Mouse (Mus musculus) right cerebral cortex, adult 18-20 months (tissue): ENCODE data around the gene Scnn1a.

Experiments
- DNase-seq: peaks from one replicate; pipeline ENCODE4 v3.0.0; 2022; ENCODE audit warnings: mixed read lengths

The Scnn1a gene

DNA sequence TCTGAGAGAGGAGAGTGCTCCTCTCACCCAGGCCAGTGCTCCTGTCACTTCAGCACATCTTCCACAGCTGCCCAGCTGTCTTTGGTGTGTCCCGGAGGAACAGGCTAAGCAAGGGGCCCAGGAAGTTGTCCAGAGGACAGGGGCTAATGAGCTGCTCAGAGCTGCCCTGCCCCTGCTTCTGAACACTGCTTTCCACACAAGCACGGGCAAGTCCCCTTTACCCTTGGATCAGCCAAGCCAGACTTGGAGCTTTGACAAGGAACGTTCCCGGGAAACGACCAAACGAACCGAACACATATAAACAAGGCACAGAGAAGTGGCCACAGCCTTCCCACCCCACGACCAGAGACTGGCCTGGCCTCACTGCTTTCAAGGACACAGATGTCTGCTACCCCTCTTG, 23.6 kb downstream of the Scnn1a start:
- no peak for DNase-seq

DNA sequence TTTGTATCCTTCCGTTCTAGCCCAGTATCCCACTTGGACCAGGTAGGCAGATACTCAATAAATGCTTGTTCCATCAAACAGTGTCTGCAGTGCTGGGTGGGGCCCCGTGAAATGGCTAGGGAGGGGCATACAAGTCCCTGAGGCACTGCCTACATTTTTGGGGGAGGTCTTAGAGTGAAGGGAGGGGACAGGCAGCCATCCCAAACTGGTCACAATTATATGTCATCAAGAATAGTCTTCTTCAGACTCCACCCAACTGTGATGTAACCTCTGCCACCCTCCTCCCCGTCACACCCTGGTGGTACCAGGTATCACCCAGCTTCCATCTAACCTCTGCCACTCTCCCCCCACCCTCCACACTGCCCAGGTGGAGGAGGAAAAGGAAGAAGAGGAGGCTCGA, 24.4 kb downstream of the Scnn1a start:
- no peak for DNase-seq

DNA sequence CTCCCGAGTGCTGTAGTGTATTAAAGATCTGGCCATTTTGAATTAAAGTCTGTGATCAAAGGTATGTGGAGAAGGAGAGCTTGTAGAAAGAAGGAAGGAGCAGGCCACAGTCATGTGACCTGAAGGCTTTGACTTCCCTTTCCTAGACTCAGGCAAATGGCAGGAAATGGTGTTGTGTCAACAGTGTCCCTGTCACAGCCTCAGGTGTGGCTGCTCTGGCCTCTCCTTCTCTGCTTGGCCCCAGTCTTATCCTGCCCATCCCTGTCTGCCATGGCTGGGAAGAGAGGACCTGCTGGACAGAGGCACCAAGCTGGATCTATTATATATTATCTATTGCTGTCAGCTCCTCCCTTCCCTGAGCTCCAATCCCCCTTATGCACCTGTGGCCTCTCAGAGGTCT, 25.2 kb downstream of the Scnn1a start:
- no peak for DNase-seq

DNA sequence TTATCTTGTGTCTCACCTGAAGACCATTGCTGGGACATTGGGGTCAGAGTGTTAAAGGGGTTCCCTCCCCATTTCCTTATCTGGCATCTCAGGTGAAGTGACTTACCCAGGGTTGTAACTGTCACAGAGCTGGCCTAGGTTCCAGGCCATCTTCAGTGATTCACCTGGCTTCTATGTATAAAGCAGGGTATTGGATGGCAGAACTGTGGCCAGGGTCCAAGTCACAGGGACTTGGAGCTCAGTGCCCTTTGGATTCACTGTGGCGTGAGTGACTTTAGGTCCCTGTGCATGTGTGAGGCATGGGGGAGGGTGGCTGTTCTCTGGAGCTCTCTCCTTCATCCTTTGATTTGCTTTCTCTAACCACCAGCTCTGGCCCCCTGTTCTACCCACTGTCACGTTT, 25.6 kb downstream of the Scnn1a start:
- DNase-seq: no peak

DNA sequence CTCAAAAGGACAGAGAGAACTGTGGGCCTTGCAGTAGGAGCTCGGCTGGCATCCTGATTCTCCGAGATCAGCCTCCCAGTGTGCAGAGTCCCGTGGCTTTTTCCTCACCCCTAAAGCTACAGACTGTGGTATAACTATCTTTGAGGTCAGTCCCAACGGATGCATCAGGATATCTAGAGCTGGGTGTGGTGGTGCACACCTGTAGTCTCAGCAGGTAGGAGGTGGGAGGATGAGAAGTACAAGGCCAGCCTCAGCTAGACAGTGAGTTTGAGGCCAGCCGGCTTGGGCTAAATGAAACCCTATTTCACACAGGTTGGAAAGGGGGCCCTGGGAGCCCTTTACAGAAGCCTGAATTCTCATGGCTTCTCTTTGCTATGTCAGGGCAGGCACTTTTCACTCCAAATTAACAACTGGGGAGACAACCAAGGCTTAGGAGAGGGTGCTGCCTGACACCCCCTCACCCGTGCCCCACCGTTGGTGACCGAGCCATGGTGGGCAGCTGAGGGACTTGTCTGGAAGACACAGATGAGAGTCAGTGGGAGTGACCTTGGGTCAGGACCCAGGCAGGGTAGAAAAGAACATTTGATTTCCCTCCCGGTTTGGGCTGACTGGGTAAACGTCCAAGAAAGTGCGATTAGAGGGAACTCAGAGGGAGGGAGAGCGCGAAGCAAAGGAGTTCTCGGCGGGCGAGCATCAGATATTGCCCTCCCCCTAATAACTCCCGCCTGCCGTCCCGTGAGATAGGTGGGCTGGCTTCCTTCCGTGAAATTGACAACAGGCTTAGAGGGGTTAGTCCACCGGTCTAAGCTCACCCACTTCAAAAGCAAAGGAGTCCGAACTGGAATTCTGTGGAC, 28.5 kb downstream of the Scnn1a start, which contains the start of gene Tnfrsf1a:
Gene Tnfrsf1a, plus strand, starts transcription at position 642 of the 854 bp plus-strand sequence.
- no peak for DNase-seq

DNA sequence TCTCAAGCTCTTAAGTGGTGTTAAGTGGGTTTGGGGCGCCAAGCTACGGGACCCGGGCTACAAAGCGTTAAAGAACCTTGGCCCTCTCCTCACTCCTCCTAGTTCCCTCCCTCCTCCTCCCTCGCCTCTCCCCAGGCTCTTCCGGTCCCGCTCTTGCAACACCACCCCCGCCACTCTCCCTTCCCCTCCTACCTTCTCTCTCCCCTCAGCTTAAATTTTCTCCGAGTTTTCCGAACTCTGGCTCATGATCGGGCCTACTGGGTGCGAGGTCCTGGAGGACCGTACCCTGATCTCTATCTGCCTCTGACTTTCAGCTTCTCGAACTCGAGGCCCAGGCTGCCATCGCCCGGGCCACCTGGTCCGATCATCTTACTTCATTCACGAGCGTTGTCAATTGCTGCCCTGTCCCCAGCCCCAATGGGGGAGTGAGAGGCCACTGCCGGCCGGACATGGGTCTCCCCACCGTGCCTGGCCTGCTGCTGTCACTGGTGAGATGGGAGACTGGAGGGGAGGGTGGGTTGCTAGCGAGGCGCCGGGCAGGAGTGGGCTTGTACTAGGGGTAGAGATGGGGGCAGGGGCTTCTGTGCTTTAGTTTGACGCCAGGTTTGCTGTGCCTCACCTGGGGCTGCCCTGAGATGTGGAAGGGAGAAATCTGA, 29.2 kb downstream of the Scnn1a start:
- peak; percentile 34 for DNase-seq

DNA sequence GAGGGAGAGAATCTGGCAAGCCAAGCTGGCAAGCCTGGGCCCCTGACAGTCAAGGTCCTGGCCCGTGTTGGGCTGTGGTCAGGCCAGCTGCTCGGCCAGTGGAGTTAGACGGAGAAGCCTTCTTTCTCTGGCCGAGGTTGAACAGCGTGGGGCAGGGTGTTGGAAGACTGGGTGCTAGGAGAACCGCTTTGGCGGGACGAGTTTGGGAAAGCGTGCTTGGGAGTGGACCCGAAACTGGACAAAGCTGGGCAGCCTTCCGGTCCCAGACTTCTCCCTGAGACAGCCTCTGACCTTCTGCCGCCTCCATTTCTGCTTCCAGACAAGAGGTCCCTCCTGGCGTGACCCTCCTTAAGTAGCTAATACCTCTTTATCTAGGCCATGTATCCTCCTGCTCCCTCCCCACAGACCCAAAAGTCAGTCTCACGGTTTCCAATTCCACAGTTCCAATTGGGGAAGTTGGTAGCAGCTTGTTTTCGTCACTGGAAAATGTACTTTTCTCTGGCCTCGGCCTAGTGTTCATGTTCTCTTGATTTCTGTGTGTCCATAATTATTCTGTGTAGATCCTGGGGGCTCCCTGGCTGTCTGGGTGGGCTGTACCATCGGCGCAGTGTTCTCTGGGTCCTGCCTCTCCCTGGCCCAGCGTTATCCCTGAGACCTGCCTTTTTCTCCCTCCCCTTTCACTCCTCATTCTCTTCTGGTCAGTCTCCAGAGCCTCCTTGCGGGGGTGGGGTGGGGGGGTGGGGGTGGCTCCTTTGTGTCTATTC, 30.0 kb downstream of the Scnn1a start:
- DNase-seq: no peak

DNA sequence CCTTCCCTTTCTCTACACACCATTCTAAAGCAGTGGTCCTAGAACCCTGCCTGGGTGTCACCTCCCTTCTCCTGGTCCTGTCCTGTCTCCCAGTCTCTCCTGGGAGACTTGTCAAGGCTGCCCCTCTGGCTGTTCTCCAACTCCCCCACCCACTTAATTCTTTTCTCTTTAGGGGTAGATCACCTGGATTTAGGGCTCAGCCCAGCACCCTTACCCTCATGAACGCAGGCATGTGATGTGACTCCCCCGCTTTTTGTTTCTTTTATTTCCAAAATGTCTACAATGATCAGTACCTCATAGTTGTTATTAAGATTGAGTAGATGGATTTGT, 30.5 kb downstream of the Scnn1a start:
- no peak for DNase-seq

DNA sequence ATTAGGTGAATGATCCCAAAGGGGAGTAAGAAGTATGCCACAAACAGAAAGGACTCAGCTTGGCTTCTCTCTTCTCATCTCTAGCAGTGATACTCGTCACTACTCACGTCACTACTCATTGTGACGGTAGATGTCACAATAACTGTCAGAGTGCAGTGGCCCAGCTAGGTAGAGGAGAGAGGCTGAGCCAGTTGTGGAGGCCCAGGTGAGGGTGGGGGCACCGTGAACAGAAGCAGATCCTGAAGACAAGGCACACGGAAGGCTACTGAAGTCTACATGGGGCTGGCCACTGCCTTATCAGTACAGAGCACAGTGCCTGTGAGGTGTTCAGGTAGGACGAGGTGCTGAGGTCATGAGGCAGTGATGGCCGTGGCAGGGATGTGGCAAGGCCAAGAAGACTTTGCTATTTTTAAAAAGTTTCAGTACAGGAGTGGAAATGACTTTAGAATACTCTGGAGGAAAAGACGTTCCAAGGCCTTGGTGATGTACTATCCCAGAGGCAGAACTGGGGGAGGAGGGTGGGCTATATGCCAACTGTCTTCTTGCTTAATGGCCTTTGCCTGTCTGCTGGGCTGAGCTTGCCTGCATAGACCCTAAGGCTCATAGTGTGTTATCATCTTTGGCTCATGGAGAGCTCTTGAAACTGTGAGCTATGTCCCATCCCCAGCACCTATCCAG, 31.0 kb downstream of the Scnn1a start:
- no peak for DNase-seq

DNA sequence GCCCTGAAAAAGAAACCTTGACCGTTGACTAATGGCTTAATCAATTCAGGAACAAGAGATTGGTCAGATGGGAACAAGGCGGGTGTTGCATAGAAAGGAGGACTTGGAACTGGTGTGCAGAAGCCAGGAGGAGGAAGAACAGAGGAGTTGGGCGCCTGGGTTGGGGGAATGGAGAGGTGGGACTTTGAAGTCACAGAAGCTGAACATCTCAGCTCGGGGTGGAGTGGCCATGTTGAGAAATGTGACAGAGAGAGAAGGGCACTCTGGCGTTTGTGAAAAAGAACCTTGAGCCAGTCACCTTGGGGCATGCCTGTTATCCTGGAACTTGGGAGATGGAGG, 31.6 kb downstream of the Scnn1a start:
- DNase-seq: no peak

DNA sequence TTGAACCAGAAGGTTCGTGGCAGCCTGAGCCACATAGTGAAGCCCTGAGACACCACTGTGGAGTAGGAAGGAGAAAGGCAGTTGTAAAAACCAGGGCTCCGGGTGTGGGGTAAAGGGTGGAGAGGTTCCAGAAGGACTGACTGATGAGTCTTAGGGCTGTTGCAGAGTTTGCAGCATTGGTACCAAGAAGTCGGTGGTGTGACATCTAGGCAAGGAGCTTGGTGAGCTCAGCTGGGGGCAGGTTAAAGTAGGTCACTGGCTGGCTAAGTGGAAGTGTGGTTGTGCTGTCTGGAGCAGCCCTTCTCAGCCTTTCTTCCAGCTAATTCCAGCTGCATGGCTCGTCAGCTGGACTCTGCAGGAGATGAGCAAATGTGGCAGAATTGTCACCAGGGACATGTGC, 32.4 kb downstream of the Scnn1a start:
- no peak for DNase-seq

DNA sequence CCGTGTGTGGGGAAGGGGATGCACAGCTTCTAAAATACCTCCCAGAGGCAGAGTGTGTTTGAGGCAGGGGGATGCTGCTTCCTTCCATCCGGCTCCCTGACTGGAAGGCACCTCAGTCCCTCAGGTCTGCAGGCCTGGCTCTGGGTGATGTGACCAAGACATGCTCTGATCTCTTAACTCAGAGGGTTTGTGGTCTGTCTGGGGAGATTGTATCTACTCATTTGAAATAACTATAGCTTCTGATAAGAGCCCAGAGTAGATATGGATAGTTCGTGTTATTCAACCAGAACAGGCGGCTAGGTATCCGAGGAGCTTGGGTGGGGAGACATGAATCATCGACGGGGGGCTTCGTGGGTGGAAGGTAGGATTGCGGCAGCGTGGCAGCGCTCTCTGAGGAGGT, 32.8 kb downstream of the Scnn1a start:
- no peak for DNase-seq

DNA sequence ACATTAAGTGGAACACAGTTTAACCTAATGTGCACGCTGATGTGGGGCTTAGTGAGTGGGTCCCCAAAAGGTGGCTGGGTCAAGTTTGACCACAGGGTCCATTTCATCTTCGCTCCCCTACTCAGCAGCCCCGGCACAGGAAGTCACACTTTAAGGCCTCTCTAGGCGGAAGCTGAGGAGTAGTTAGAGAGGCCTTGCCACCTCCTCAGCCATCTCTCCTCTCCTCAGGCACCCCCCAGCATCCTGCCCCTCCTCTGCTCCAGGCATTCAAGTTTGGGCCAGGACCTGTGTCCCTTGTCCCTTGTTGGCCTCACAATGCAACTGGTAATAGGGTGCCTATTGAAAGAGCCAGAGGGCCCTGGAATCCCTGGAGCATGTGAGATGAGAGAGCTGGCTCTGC, 33.2 kb downstream of the Scnn1a start:
- DNase-seq: no peak

DNA sequence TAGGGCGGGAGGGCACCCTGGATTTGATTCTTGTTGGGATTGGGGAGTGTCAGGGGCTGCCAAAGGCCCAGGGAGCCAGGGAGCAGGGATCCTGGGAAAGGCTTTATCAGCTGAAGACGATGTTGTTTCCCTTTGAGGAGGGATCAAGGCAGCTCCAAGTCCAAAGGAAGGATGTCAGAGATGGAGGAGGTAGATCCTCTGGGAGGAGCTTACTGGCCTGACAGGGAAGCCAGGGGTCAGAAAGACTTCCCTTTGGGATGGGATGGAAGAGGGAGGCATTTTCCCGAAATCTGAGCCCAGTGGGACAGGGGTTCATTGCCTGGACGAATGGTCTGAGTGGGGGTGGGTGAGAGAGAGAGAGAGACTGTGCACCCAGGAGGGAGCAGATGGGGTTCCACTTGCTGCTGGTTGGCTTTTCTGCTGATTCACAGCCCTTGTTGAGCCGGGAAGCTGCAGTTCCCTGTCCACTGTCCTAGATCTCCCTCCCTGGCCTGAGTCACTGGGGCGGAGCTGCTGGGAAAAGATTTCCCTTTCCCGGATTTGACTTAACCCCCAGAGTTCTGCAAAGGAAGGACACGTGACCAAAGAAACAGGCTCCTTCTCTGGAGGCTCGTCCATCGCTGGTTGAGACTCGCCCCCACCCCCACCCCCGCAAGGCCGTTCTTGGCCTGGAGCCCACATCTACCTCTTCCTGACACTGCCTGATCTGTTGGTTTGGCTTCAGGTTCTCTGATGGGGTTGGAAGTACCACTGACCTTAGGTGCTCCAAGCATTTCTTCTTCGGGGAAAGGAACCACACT, 34.1 kb downstream of the Scnn1a start:
- peak; percentile 46 for DNase-seq

DNA sequence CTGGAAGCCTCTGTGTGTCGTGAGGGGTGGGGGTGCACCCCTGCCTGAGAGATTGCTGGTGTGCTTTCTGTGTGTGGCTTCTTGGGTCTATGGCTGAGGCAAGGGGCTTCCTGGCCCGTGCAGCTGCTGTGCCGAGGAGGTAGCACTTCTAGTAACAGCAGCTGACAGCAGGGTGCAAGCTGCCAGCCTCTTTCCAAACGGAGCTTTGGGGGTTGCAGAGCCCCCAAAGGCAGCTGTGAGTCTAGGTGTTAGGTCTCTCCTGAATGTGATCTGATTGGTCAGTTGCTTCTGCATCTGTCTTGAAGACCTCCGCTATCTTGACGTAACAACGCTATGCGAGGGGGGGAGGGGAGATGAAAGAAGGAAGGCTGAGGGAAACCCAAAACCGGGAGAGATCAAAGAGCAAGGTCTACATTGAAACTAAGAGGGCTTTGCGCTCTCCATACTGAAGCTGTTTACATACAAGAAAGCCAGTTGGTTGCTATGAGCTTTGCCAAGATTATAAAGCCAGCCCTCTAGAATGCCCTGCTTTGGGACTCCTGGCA, 34.8 kb downstream of the Scnn1a start:
- DNase-seq: no peak

DNA sequence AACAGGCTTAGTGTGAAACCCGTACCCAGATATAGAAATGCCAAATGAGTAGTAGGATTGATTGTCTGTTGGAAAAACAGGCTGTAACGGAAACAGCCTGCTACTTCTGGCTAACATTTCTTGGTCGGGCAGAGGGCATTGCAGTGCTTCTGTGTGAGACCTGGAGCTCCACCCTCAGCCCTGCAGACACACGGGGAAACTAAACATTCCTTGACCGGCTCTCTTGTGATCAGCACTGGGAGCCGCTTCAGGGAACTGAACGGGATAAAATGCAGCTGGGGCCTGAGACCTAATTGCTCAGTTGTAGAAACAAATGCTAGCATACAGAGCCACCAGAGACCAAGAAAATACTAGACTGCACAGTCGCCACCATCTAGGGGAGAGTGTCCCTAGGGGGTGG, 35.8 kb downstream of the Scnn1a start:
- DNase-seq: no peak

DNA sequence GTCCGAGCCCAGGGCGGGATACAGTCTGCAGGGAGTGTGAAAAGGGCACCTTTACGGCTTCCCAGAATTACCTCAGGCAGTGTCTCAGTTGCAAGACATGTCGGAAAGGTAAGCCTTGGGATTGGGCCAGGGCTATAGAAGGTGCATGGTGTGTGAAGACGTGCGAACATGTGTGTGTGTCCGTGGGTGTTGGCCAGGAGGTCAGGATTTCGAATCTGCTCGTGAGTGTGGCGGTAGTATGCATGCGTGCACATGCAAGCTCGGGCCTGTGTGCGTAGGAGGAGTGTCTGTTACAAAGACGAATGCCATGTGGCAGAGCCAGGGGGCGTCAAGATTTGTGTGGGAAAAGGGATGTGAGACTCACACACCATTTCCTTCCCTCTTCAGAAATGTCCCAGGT, 36.9 kb downstream of the Scnn1a start:
- DNase-seq: no peak

DNA sequence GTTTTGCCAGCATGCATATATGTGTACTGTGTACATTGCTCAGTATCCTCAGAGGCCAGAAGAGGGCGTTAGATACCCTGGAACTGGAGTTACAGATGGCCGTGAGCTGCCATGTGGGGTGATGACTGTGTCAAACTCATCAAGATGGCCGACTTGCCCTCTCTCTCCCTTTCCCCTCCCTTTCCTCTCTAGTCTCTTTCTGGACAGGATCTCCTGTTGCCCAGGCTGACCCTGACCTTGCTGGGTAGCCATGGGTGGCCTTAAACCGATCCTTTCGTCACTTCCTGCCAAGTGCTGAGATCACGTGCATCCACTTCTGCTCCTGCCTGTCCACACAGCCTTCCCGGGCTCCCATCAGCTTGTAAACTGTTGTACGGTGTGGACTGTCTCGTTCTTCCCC, 39.5 kb downstream of the Scnn1a start:
- DNase-seq: no peak

DNA sequence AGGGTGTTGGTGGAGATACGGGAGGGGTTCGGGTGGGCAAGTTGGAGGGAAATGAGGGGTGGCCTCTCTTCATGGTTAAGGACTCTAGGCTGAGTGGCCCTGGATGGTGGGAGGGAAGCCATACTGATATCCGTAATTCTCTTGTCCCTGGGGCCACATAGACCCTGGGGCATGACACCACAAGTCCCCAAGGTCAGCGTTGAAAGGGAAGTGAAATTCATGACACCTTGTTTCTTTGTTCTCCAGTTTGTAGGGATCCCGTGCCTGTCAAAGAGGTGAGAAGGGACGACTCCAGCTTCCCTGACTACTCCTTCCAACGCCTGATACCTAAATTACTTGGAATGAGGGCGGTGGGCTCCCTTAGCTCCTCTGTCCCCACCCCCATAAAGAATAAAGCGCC, 40.4 kb downstream of the Scnn1a start:
- no peak for DNase-seq

DNA sequence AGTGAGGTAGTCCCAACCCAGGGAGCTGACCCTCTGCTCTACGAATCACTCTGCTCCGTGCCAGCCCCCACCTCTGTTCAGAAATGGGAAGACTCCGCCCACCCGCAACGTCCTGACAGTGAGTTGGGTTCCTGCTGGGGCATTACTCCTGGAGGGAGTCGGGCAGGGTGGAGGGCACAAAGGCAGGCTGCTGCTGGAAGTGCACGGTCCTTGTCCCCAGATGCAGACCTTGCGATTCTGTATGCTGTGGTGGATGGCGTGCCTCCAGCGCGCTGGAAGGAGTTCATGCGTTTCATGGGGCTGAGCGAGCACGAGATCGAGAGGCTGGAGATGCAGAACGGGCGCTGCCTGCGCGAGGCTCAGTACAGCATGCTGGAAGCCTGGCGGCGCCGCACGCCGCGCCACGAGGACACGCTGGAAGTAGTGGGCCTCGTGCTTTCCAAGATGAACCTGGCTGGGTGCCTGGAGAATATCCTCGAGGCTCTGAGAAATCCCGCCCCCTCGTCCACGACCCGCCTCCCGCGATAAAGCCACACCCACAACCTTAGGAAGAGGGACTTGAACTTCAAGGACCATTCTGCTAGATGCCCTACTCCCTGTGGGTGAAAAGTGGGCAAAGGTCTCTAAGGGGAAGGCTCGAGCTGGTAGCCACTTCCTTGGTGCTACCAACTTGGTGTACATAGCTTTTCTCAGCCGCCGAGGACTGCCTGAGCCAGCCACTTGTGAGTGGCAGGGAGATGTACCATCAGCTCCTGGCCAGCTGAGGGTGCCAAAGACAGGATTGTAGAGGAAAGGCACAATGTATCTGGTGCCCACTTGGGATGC, 41.2 kb downstream of the Scnn1a start:
- DNase-seq: peak; percentile 44

DNA sequence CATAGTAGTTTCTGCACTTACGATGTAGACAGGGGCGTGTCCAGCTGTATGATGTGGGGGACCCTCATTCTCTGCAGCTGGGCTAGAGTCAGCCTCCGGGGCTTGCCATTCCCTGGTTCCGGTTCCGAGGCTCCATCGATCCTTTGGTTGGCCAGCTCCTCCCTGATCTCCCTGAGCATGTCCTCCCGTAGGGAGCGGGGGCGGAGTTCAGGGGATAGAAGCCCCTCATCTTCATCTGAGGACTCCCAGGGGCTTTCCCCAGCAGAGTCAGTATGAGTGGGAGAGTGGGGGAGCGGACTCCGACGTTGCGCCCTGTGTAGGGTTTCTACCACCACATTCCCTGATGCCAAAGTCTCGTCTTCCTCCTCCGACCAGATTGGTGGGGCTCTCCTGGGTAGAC, 42.6 kb downstream of the Scnn1a start:
- no peak for DNase-seq
